Mouse (Mus musculus) cerebellum, postnatal 10 days (tissue): ENCODE measurements at regions not wholly inside any gene's neighbourhood (a gene's known extent, or its start where the extent isn't known, plus 50 kb on each side); places are given as distances from the start of the nearest gene placed in this dataset.

Experiments
- DNase-seq, 2 experiments: peaks; one replicate each; pipeline ENCODE4 v3.0.0; 2021; ENCODE audit warnings: mixed read lengths in 2 of 2

DNA sequence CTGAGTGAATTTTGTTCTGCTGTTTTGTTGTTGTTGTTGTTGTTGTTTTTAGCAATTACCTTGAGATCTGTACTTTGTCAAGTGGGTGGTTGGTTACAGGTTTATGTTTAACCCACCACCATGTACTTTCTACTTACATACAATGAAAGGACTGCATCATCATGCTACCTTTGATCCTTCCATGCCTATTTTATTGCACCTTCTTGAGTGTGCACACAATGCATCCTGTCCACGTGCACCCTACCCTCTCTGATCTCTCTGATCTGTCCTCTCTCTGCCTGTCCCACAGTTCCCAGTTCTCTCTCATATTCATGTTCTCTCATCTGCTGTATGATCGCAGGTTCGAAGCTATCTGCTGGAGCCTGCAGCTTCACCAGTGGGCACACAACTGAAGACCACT is 59.9 kb upstream of the Gas1 start:
- no peak for DNase-seq

DNA sequence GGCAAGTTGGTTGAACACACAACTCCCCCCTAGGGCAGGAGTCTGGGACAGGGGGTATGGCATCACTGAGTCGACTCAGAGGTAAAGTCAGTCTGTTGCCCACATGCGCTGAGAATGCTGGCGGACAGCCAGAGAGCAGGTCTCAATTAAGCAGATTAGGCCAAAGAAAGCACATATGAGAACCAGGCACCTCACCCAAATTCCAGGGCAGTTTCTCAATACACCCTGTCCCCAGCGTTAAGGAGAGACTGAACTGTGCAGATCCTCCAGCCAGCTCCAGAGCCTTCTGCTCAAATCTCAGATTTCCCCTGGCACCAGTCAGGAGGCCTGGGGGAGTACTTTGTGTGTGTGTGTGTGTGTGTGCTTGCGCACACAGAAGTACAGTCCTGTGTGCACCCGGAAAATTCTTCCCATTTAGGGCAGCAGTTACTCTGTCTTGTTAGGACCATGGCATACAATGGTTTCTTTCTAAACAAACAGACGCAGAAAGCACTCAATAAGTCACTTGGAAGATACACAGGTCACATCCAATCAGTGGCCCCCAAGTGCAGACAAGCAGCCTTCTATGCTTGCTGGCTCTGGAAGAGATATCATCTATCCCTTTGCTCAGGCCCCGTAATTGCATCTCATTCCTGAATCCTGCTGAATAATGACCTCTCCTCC is 65.4 kb upstream of the Gas1 start:
- DNase-seq, result peak; percentile 43 to 57

DNA sequence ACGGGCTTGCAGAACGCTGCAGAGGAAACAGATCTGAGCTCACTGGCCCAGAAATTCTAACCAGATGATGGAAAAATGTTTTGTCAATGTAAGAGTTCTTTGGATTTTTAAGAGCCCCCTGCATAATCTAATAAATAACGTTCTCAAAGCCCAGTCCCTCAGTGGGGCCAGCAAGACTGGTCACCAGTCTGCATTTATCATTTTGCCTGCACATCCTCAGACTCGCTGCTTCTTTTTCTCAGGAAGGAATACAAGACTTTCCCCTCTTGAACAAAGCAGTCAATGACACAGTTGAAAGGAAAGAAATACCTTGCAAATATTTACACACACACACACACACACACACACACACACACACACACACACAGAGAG is 65.9 kb upstream of the Gas1 start:
- no peak for DNase-seq

DNA sequence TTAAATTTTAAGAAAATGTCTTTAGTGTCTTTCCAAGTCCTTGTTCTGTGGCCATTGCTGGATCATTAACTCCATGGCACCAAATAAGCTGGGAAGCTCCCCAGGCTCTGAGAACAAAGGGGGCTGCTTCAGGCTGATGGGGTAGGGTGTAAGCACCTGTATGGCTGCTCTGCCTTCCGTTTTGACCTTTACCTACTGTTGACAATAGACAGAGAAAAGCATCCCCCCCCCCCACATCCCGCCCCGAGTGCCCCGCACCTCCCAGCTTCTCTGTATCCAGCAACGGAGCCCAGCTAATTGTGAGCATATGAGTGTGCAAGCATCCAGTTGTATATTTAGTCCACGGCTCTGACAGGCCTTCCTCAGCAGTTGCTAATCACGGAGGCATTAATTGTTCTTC is 78.0 kb upstream of the Gas1 start:
- no peak for DNase-seq

DNA sequence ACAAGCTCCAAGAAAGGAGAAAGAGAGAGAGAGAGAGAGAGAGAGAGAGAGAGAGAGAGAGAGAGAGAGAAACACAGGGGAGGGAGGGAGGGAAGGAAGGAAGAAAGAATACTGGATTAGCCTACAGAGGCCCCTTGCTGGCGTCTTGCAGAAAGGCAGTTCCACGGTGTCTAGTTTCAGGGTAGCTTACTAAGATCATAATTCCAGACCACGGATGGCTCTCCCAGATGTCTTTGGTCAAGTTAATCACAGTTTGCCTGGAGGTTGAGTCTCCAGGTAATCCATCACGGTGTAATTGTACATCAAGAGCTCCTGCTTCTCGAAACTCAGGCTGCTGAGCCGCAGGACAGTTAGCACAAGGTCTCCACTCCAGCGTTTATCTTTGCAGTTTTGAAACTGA is 78.5 kb upstream of the Gas1 start:
- no peak for DNase-seq

DNA sequence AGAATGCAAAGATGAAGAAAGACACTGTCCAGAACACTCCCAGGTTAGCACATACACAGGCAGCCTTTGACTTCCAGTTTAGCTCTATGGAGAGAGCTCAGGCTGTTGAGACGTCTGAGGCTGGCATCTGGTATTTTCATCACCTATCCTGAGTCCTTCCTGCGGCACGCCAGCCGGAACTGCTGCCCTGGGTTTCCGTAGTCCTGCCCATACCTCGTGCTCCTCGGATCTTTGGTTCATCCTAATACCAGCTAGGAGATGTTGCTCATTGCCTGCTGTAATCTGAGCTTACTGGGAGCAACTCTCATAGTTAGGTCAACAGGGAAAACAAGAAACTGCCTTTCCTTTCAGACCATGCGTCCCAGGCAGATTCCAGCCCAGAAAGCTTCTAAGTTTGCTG is 79.8 kb upstream of the Gas1 start:
- DNase-seq, result no peak

DNA sequence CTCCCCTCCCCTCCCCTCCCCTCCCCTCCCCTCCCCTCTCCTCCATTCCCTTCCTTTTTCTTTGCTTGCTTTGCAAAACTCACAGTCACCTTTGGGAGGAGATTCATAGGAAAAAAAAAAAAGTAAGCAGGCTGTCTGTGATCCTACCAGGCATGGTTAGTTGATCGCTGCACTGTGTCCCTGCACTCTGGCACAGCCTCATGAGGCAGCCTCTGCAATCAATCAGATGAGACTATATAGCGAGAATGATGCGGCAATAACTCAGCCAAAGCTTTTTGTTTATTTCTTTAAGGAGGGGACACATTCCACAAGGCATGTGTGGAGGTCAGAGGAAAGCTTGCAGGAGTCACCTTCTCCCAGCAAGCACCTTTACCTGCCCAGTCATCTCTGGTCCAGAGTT is 80.7 kb upstream of the Gas1 start:
- no peak for DNase-seq

DNA sequence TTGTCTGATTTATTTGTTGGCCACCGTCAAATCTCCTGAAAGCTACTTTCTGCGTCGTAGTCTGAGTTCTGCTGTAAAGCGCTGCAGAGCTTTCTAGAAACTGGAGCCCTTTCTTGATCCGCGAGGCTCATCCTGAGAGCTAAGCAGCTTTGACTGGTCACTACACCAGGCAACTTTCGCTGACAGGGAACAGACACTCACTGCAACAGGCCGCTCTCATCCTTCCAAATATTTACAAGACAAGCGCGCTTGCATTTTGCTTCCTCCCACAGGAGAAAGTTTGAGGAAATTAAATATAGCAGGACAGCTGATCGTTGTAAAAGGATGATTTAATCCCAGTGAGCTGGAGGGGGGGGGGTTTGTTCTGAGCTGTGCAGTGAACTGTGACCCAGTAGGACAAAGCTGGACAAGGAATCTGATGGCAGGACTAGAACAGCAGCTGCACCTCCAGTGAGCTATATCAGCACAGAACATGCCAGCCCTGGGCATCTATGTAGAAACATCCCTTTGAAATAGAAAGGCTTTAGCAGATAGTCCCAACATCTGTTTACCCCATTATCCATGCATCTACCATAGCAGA is 85.4 kb upstream of the Gas1 start:
- DNase-seq, result no peak

DNA sequence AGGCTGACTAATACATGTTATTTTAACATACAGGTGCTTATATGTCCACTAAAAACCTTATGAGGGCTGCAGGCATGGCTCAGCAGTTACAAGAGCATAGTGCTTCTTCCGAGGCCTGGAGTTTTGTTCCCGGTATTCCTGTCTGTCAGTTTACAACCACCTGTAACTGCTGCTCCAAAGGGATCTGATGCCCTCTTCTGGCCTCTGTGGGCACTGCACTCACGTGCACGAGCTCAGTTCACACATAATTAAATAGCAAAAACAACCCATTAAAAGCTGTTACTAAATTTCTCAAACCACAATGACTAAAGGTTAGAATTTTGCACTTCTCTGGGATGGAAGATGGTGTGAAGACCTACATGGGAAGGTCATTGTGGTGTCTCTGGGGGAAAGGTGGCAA is 87.3 kb upstream of the Gas1 start:
- peak in 1 of 2 experiments; percentile 12 for DNase-seq

DNA sequence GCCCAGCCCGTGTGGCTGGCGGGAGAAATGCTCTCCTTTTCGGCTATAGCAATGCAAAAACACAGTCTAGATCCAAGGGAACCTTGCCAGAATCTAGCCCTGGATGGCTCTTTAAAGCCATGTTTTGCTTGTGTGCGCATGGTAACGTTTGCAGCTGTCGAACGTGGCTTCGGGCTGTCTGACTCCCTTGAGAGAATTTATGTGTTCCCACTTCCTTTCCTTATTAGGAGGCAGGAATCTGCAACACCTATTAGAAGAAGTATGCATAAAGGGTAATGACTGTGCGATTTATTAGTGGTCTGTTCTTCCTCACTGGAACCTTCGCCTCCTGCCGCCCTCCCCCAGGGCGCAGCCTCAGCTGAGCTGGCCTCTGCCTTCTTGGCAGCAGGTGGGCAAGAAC is 90.4 kb upstream of the Gas1 start:
- DNase-seq, result peak; percentile 47 to 67

DNA sequence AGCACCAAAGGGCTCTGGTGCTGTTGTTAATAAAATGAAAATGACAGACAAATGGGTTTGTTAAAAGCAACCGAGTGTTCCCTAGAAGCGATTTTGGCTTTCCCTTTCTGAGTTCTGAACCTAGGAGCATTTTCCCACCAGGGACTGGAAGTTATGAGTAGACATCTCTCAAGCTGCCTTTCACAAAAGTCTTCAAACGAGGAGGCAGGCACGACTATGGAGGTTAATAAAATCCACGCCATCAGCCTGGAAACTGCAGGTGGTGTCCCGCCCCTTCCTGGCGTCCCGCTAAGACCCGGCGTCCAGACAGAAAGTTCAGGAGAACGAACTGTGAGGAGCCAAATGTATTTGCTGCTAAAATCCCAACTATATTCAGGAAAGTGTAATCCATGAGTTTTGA is 91.1 kb upstream of the Gas1 start:
- DNase-seq, result no peak

DNA sequence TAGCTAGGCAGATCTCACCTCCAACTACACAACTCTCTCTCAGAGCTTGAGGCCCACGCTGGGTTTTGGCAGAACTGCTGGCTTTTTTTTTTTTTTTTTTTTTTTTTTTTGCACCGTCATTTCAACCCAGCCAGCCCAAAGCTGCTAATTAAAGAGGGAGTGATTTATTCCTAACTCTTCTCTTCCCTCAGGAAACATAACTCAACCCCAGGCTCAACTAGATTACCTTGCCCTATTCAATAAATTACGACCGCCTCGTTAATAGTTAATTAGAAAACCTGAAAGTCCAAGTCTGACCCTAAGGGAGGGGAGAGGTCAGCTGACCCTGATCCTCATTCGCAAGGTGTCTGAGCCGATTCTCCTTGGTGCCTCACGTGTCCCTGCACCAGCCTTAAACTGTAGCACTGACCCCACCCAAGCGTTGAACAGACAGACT is 92.3 kb upstream of the Gas1 start:
- no peak for DNase-seq

DNA sequence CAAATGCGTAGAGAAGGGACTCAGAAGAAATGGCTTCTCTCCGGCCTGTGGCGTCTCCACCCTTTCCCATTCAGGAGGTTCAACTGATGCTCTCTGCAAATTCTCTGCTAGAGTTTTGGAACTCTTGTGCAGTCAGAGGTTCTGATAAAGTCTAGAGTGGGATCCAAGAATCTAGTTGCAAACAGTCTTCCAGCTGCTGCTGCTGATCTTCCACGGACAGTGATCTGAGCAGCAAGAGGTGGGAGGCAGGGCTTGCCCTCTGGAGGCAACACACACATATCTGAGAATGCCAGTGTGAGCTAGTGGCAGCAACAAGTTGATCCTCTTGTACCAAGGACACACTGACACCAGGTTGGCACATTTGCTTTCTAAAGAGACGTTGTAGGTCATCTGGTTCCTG is 93.4 kb upstream of the Gas1 start:
- no peak for DNase-seq

DNA sequence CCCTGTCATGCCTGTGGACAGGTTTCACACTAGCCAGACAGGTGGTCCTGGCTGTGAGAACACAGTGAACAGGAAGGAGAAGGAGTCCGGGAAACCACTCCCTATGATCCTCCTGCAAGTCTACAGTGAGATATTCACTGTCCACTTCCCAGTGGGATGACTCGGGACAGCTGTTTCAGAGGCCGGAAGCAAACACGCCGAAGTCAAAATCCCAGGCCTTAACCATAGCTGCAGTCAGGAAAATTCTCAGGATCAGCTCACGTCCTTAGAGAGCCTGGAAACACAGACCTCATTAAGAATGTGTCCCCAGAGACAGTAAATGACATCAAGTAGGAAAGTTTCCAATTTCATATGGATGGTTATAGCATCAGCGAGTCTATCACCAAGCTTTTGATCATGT is 96.2 kb upstream of the Gas1 start:
- DNase-seq, result no peak

DNA sequence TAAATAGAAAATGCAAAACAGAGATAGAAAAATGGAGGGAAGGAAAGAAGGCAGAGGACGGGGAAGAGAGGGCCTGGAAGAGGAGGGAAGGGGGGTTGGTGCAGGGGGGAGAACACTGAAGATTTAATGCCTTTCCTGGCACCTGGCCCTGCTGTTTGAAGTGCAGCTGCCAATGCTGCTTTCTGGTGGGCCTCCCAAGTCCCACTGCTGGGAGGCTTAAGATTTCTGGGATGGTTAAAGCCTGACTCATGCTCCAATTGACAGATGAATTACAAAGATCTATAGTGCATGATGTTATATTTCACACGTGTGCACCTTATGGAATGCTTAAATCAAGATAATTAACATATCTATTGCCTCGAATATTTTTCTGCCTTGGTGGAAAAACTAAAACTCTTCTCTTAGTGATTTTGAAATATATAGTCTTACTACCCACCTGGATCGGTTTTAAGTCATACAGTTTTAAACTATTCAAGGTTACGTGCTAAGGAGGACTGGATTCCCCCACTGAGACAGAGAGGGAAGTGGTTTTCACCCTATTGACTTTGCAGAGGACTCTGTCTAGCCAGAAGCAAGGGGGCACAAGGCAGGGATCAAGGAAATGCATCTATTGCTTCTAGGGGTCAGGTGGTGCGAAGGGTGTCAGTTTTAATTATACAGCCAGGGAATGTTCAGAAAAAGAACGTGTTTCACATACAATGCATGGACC is 105.5 kb upstream of the Gas1 start:
- DNase-seq, result peak; percentile 22 to 50

DNA sequence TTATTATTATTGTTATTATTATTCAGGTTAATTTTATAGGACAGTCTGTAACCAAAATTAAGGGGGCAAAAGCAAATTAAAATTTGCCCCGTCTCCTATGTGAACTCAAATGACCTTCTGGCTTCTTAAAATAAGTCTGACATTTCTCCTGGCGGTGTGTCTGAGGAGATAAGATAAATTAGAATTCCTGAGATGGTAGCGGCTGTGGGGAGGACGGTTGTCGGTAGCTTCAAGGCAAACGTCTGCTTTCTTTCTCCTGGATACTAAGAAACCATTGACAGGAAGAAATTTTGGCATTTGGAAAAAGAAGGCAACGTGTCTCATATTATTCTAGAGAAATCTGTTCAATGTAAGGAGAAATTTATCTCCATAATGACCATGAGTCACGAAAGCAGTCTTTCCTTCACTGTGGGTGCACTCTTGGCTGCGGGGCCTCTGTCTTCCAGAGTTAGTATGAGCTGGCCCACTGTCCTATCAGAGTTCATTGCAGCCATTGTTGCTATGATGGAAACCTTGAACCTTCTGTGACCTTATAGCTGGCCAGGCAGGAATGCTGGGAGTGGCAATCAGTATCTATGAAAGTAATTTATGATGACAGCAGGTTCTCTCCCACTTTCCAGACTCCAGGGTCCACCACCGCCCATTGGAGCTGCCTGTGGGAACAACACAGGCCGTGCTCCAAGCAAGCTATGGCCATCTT is 109.5 kb upstream of the Gas1 start:
- DNase-seq, result no peak

DNA sequence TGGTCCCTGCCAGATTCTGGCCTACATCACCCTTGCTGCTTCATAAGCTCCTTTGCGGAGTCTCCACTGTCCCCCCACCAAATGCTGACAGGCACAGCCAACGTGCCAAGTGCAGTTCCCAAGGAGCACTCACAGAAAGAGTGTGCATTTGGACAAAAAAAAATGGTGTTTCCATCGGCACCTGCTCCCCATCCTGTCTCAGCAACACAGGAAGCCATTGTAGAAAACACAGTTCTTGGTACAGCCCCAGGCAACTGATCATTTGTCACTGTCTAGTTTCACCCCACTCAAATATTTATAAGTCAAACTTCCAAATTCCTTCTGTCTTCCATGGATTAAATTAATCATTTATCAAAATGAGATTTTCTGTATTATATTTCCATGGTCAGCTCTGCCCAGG is 112.5 kb upstream of the Gas1 start:
- peak in 1 of 2 experiments; percentile 17 for DNase-seq

DNA sequence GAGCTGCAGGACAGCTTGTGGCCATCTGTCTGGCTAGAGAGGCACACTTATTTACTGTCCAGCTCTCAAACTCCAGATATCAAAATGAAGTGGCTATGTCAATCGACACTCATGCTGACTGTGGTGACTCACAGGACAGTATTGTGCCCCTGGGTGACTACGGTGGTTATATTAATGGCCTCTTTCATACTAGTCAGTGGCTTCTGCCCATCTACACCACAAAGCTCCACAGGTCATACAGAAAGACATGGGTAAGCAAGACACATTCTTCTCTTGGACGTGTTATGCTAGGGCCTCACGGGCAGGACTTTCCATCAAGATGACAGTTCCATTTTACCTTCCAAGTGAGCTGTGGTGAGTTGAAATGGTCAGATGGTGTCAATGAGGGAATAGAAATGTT is 113.7 kb upstream of the Gas1 start:
- no peak for DNase-seq

DNA sequence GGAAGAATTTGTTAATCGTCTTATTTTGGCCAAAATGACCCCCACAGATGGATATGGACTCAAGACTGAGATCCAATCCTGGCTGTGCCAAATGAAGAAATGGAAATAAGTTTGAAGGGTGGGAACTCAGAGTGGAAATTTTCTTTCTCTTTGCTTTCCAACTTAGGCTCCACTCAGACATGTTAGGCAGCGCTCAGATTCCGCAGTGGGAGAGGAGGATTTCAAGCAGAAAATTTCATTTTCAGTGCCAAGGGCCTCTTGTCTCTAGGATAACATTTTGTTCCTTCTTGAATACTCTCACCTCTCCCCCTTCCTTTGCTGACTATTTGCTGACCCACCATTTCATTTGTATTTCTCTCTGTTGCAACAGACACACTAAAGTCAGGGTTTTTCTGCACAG is 114.2 kb upstream of the Gas1 start:
- DNase-seq, result peak; percentile 25 to 34

DNA sequence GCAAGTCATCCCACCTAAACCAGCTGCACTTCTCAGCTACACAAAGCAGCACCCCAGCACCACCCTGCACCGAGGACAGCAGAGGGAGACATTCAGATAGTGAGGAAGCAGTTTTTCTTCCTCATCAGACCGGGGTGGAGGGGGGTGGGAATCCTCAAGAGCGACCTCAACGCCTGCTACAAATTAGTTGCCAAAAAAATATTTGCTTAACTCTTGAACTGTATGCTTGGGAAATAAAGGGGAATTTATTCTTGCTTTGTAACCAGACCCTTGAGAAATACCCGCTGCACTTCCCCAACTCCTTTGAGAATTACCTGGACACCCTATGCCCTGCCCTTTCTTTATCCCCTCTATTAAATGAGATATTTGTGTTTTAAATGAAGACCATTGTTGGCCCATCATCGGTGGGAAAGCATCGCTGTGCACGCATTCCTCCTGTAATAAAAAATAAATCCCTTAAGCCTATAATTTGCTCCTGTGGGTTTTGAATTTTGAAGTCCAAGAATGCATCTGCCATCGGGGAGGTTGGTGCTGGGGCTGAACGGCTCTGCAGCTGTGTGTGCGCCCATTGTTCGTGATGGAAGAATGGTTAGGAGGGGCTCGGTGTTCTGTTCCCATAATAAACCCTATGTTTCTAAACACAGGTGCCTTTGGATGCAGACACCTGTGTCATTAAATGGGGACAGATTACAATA is 119.2 kb upstream of the Gas1 start:
- DNase-seq, result no peak

DNA sequence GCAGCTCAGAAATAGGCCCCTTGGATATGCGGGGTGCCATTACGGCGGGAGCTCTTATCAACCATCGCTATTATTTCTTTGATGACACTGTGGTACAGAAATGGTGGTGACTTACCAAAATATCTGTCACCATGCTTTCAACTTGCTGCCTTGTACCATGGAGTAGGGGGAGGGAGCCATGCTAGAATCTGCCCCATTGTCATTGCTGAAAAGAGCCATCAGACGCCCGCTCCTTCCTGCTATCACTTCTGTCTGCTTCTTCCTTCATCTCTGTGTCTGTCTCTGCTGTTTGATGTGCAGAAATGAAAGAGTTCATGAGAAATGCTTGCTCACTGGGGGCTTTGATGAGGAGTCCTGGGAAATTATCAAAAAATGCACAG is 119.7 kb upstream of the Gas1 start:
- DNase-seq, result no peak

DNA sequence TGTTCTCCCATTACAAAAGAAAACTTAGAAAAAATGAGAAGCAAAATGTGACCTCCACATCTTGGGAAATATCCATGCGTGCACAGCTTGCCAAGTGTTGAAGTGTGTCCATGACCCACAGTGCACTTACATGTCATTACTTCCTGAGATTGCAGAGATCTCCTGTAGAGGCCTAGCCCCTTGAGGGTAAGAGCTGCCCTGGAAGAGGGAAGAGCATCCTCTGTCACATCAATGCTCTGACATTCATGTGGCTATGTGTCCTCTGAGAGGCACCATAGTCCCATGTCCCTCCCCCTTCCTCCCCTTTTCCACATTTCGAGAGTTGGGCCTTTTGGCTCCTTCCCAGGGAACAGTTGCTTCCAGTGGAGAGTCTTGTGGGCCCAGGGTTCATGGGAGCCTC is 121.4 kb upstream of the Gas1 start:
- DNase-seq, result no peak

DNA sequence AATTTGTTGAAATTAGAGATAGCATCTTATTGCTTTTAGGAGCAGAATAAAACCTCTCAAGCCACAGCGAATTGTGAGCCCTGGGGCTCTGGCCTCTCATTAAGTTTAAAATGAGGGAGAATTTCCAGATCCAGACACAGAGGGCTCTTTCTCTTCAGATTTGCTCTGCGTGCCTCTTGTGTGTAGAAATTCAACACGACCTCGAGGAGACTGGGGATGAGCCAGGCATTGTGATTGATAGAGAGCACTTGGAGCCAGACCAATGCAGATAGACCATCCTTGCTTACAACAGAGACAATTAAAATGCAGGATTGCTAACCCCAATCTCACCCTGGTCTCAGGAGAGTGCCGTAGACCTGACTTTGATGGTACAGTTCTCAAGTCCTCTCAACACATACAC is 121.9 kb upstream of the Gas1 start:
- DNase-seq, result no peak
